Mouse (Mus musculus) fibroblast of lung, adult 2 months (primary cell): ENCODE measurements around the gene Trim12c.
"Not testable (repeated sequence)": the region's sequence is repeated elsewhere in the genome, so short reads cannot be mapped to it uniquely, and the experiment has no call there.

ENCODE experiments used
- DNase-seq: peaks from one replicate; pipeline ENCODE4 v3.0.0-alpha.2; 2011; ENCODE audit warnings: low read depth

The Trim12c gene

GRCm38 (mm10) chr7:104352717-104353599, at the start of gene Trim12c:
Trim12c (minus strand) TSS chr7:104353362.
- DNase-seq: peak; percentile 76

GRCm38 (mm10) chr7:104401140-104401539, 48.0 kb upstream of the Trim12c start:
- no peak for DNase-seq

GRCm38 (mm10) chr7:104400698-104401097, 47.5 kb upstream of the Trim12c start, which contains the start of gene Trim30c:
Trim30c (minus strand) TSS chr7:104400837.
- no peak for DNase-seq

GRCm38 (mm10) chr7:104398492-104398891, 45.3 kb upstream of the Trim12c start:
- DNase-seq: no peak

- no peak for DNase-seq
These were observed 16.7 kb upstream of the Trim12c start, which contains the start of gene Trim30b for GRCm38 (mm10) chr7:104369736-104370414. Trim30b (minus strand) TSS chr7:104369884.

GRCm38 (mm10) chr7:104366339-104366738, 13.2 kb upstream of the Trim12c start:
- no peak for DNase-seq

GRCm38 (mm10) chr7:104353600-104353967, 422 bp upstream of the Trim12c start:
- DNase-seq: no peak

GRCm38 (mm10) chr7:104348043-104348442, 5.1 kb downstream of the Trim12c start:
- not testable (repeated sequence) for DNase-seq

GRCm38 (mm10) chr7:104340744-104341143, 12.4 kb downstream of the Trim12c start:
- not testable (repeated sequence) for DNase-seq

- not testable (repeated sequence) for DNase-seq
These were observed 17.6 kb downstream of the Trim12c start for GRCm38 (mm10) chr7:104335547-104335946.

- not testable (repeated sequence) for DNase-seq
These were observed 24.0 kb downstream of the Trim12c start, which contains the start of gene Trim34b for GRCm38 (mm10) chr7:104329171-104329570. Trim34b (plus strand) TSS chr7:104329471.

GRCm38 (mm10) chr7:104322028-104322427, 31.1 kb downstream of the Trim12c start:
- DNase-seq: no peak

- not testable (repeated sequence) for DNase-seq
These were observed 37.6 kb downstream of the Trim12c start, which contains the start of gene Trim12a for GRCm38 (mm10) chr7:104315369-104316080. Trim12a (minus strand) TSS chr7:104315466.

- DNase-seq: peak; percentile 21
These were observed 38.3 kb downstream of the Trim12c start for GRCm38 (mm10) chr7:104314796-104315353.

GRCm38 (mm10) chr7:104291638-104292400, 61.3 kb downstream of the Trim12c start:
- DNase-seq: no peak

GRCm38 (mm10) chr7:104290641-104291040, 62.5 kb downstream of the Trim12c start:
- DNase-seq: no peak
